Mouse (Mus musculus) heart, embryonic 13.5 days (tissue): ENCODE measurements around the gene Zbtb46. TPM values are rescaled to one million over a fixed set of nuclear protein-coding genes. Genes with fewer than 3 reads are reported as not detected.

Experiments
- ATAC-seq: fragments of 200-750 bp; cut with Nextera tagmentation; 2 replicates; pipeline ENCODE4 v1.8.0; 2017; ENCODE audit warnings: moderate TSS enrichment; ENCODE audit not compliant: insufficient number of reproducible peaks, low FRiP score, low TSS enrichment; ENCODE audit errors: extremely low read depth
- H3K27ac ChIP-seq: fragments of 300-500 bp; sonication (generic); replicated peaks from 2 replicates; pipeline ENCODE4 v1.5.1; 2015; ENCODE audit warnings: moderate library complexity, mild to moderate bottlenecking, inconsistent platforms
- H3K27me3 ChIP-seq: fragments of 300-500 bp; sonication (generic); replicated peaks from 2 replicates; pipeline ENCODE4 v1.6.1; 2015; ENCODE audit warnings: mild to moderate bottlenecking, inconsistent platforms
- H3K36me3 ChIP-seq: fragments of 300-500 bp; sonication (generic); 2 replicates; pipeline ENCODE4 v1.6.1; 2015; ENCODE audit warnings: mild to moderate bottlenecking, inconsistent platforms
- H3K4me1 ChIP-seq: fragments of 300-500 bp; sonication (generic); 2 replicates; pipeline ENCODE4 v1.6.1; 2015; ENCODE audit warnings: inconsistent platforms
- H3K4me2 ChIP-seq: fragments of 300-500 bp; sonication (generic); 2 replicates; pipeline ENCODE4 v1.6.1; 2015; ENCODE audit warnings: inconsistent platforms, mild to moderate bottlenecking, moderate library complexity
- H3K4me3 ChIP-seq: fragments of 300-500 bp; sonication (generic); 2 replicates; pipeline ENCODE4 v1.5.1; 2015; ENCODE audit warnings: moderate library complexity, mild to moderate bottlenecking, inconsistent platforms
- H3K9ac ChIP-seq: fragments of 300-500 bp; sonication (generic); 2 replicates; pipeline ENCODE4 v1.6.1; 2015; ENCODE audit warnings: inconsistent platforms, mild to moderate bottlenecking, moderate library complexity
- H3K9me3 ChIP-seq: fragments of 300-500 bp; sonication (generic); 2 replicates; pipeline ENCODE4 v1.6.1; 2016; ENCODE audit warnings: inconsistent platforms
- WGBS: fragments of 180-500 bp; shearing (Covaris S2); methylation state at CpG from one replicate; pipeline ENCODE4 v1.1.7; 2015; ENCODE audit warnings: mixed read lengths; 5-methylcytosine and 5-hydroxymethylcytosine counted together
- polyA plus RNA-seq: library from polyadenylated mRNA; unstranded; fragments of >200 nt; fragmentation: Nextera tagmentation; extraction: Ambion mirVana; gene quantifications from 2 replicates; pipeline ENCODE4 v1.2.1, GENCODE M21; 2015

Zbtb46 gene
- polyA plus RNA-seq, 1 experiment from 2014 or later = 10.6 TPM

DNA sequence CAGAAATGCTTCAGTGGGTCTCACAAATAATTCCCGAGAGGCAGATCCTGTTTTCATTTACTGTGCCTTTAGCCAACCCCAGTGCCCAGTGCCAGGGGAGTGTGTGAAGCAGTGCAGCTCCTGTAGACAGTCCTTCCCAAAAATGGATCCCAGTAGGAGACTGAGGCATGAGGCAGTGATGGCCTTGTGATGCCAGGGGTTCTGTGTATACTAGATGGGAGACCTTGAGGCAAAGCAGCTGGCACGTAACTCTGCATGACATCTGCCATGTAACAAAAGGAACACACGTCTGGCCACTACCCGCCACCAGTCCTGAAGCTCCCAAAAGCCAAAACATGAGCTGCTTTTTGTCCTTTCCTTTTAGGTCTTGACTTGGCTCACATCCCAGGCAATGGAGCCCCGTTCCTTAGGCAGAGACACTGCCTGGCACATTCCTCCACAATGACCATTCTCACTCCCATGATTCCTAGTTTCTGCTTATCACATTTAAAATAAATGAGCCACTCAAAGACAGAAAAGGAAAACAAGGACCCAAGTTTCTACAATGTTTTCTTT lies 61.9 kb downstream of the Zbtb46 start:
- WGBS = 34% methylated on average over 5 of the region's 5 CpGs
- ATAC-seq = peak; percentile 53; the same call in 1 of the 2 replicates
- Histone ChIP-seq H3K27me3 (no peaks in the 10 kb centered on the region), H3K9ac (no peak overlapping the region), H3K4me3 (no peak overlapping the region), H3K27ac (peak overlapping the region; percentile 84), H3K36me3 (peaks cover 21% of the 10 kb centered on the region), H3K4me1 (peaks cover 23% of the 10 kb centered on the region), H3K4me2 (peak overlapping the region; percentile 25), H3K9me3 (no peaks in the 10 kb centered on the region)

DNA sequence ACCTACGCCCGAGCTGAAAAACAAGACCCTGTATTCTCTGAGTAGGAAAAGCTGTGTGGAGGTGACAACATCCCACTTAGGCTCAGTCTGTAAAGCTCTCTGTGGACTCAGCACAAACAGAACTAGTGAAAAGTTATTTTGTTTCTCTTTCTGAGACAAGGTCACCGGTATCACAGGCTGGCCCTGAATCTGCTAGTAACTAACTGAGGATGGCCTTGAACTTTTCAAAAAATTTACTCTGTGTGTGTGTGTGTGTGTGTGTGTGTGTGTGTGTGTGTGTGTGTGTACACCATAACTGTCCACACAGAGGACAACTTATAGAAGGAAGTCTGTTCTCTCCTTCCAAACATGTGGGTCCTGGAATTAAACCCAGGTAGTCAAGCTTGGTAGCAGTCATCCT lies 65.1 kb downstream of the Zbtb46 start:
- Histone ChIP-seq H3K9me3 (no peaks in the 10 kb centered on the region), H3K4me3 (no peak overlapping the region), H3K27ac (no peak overlapping the region), H3K4me2 (no peak overlapping the region), H3K36me3 (peaks cover 48% of the 10 kb centered on the region), H3K27me3 (no peaks in the 10 kb centered on the region), H3K4me1 (peaks cover 23% of the 10 kb centered on the region), H3K9ac (no peak overlapping the region)
- 95% methylated on average over 3 of the region's 3 CpGs for WGBS
- no peak for ATAC-seq

DNA sequence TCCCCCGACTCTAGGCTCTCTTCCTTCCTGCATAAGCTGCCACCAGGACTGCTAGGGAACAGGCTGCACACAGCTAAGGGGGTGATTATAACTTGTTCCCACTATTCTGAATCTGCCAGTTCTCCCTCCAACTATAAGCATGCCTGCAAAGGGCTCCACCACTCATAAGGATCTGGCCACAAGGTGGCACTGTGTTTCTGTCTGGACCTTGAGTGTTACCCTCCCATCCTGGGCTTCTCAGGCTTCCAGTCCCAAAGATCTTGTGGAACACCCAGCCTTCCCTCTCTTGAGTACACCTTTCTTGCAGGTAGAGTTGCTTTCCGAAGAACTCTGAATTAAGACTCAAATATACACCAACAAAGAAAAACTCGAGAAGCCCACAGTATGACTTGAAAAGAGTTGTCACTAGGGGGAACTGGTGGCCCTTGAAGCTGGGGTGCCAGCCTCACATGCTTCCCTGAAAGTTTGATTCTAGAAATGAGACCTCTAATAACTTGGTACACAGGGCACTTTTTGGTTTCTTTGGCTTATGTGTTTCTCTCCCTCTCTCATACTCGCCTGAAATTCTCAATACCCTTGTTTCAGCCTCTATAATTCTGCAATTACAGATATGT lies 66.5 kb downstream of the Zbtb46 start:
- H3K27me3 ChIP-seq = no peaks in the 10 kb centered on the region
- no peak overlapping the region for H3K9ac ChIP-seq
- H3K4me3 ChIP-seq = no peak overlapping the region
- ATAC-seq = no peak
- WGBS = 22% methylated on average over 4 of the region's 4 CpGs
- H3K4me1 ChIP-seq = peaks cover 17% of the 10 kb centered on the region
- peaks cover 52% of the 10 kb centered on the region for H3K36me3 ChIP-seq
- no peak overlapping the region for H3K27ac ChIP-seq
- no peak overlapping the region for H3K4me2 ChIP-seq
- H3K9me3 ChIP-seq = no peaks in the 10 kb centered on the region

DNA sequence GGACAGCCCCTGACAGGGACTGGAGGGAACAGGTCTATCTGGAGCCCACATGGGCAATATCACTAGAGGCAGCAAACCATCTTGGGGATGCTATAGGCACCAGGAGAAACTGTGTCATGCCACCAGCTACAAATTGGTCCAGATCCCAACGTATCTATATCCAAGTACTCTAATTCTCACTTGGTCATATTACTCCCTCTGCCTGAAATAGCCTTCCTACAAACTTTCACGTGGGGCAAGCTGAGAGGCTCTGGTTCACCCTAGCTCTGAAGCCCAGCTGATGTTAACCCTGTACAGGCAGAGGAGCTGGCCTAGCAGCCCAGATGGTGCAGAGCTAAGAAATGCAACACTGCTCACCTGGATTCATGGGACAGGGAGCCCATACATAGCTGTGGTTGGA lies 67.7 kb downstream of the Zbtb46 start:
- 58% methylated on average over 2 of the region's 2 CpGs for WGBS
- peaks cover 6% of the 10 kb centered on the region; the same call in 1 of the 2 replicates for H3K4me1 ChIP-seq

DNA sequence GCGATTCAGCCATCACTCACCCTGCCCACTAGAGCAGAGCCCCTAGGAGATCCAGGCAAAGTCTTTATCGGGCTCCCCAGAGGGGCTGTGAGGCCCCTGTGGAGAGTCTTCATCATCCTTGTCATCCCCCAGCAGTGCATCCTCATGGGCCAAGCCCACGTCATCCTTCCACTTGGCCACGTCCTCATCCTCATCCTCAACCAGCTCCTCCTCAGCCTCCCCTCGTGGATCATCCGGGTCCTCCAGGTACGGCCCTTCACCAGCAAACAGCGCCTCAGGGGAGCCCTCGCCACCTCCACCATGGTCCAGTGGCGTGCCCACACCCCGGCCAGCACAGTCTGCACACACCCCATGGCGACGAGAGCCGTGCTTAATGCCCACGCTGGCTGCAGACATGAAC lies 68.2 kb downstream of the Zbtb46 start:
- Histone ChIP-seq H3K27me3 (no peaks in the 10 kb centered on the region), H3K9ac (no peak overlapping the region), H3K27ac (no peak overlapping the region), H3K4me1 (0 out of 2 replicates have a peak, but pooled peaks cover 2% of the 10 kb centered on the region), H3K36me3 (peaks cover 69% of the 10 kb centered on the region), H3K4me2 (no peak overlapping the region), H3K9me3 (no peaks in the 10 kb centered on the region), H3K4me3 (no peak overlapping the region)
- WGBS = 89% methylated on average over 15 of the region's 15 CpGs
- ATAC-seq = no peak

More for the DNA sequence above, 67.7 kb downstream of the Zbtb46 start:
- no peaks in the 10 kb centered on the region for H3K9me3 ChIP-seq
- H3K36me3 ChIP-seq = peaks cover 64% of the 10 kb centered on the region
- no peaks in the 10 kb centered on the region for H3K27me3 ChIP-seq
- no peak overlapping the region for H3K27ac ChIP-seq
- no peak overlapping the region for H3K4me3 ChIP-seq
- H3K4me2 ChIP-seq = no peak overlapping the region
- no peak overlapping the region for H3K9ac ChIP-seq
- no peak for ATAC-seq

DNA sequence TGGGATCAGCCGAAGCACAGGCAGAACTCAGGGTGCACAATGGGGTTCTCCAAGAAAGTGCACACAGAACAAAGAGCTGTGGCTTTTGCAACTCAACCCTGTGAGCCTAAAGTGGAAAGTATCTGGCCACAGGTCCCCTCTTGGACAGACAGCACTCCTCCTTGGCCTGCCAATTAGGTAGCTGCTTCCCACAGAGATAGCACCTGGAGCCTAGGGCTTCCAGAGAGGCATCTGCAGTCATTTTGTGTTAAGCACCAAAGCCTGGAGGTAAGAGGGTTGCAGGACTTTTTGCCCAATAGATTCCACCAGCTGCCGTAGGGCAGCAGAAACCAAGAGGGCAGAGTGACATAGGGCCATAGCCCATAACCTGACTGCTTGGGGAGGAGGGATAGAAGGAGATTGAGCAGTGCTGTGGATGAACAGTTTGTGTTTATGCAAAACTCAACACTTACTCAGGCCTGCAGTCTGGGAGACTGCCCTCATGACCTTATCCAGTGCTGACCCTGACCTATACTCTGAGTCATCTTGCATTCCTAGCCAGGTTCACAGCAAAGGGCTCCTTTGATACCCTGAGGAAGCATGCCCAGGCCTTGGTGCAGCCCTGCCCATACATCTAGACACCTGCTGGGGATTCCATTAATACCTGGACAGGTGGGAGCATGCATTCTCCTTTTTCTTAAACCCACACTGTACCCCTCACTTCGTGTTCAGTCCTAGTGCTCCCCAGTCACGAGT lies 68.9 kb downstream of the Zbtb46 start:
- H3K4me2 ChIP-seq = no peak overlapping the region
- H3K9ac ChIP-seq = no peak overlapping the region
- H3K4me3 ChIP-seq = no peak overlapping the region
- ATAC-seq = no peak
- no peak overlapping the region for H3K27ac ChIP-seq
- H3K9me3 ChIP-seq = no peaks in the 10 kb centered on the region
- H3K27me3 ChIP-seq = no peaks in the 10 kb centered on the region
- peaks cover 70% of the 10 kb centered on the region for H3K36me3 ChIP-seq
- peaks cover 5% of the 10 kb centered on the region; the same call in 1 of the 2 replicates for H3K4me1 ChIP-seq
- whole genome bisulfite sequencing = 75% methylated on average over 4 of the region's 4 CpGs

DNA sequence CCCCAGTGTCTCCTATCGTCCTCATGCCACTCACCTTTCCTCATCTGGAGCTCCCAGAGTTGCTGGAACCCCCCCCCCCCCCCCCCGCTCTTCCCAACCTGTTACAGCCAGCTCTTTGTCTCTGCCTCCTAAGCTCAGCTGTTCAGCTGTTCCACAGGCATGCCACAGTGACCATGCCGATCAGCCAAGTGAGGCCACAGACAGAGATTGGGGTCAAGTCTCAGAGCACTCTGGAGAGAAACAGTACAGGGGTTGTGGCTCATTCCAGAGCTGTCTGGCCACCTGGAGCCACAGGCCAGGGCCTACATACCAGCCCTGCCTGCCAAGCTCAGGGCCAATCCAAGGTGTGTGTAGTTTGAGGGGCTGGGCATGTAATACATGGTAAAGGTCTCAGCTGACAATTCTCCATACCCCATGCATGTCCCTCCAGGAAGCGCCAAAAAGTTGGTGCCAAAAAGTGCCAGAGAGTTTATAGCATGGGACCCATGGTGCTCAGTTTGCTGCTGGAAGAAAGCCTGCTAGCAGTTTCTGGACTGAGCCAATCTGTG lies 72.5 kb downstream of the Zbtb46 start:
- H3K27me3 ChIP-seq = no peaks in the 10 kb centered on the region
- ATAC-seq = no peak
- H3K27ac ChIP-seq = no peak overlapping the region
- H3K4me3 ChIP-seq = no peak overlapping the region
- no peak overlapping the region for H3K4me2 ChIP-seq
- peaks cover 9% of the 10 kb centered on the region; the same call in 1 of the 2 replicates for H3K4me1 ChIP-seq
- peaks cover 85% of the 10 kb centered on the region for H3K36me3 ChIP-seq
- H3K9me3 ChIP-seq = no peaks in the 10 kb centered on the region
- 77% methylated on average over 3 of the region's 4 CpGs for WGBS
- no peak overlapping the region for H3K9ac ChIP-seq

DNA sequence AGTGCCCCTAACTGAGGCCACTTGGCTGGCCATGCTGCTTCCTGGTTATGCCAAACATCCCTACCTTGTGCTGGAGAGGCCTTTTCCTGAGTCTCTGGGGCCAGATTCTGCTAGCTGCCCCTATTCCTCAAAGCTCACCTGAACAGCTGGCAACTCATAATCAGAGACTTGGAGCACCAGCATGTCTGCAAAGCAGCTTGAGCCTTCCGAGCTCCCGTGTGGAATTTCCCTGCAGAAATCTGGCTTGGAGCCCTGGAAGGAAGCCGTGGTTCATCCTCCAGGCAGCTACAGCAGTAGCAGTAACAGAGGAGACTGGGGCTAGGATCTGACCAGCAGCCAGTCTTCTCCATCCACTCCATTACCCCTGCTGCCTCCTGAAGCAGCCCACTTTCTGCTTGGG lies 73.3 kb downstream of the Zbtb46 start:
- no peak overlapping the region for H3K4me3 ChIP-seq
- peaks cover 85% of the 10 kb centered on the region for H3K36me3 ChIP-seq
- H3K9me3 ChIP-seq = no peaks in the 10 kb centered on the region
- H3K4me1 ChIP-seq = peaks cover 9% of the 10 kb centered on the region; the same call in 1 of the 2 replicates
- H3K4me2 ChIP-seq = no peak overlapping the region
- no peak overlapping the region for H3K27ac ChIP-seq
- WGBS = 73% methylated on average over 3 of the region's 3 CpGs
- H3K27me3 ChIP-seq = no peaks in the 10 kb centered on the region
- no peak for ATAC-seq
- H3K9ac ChIP-seq = no peak overlapping the region

DNA sequence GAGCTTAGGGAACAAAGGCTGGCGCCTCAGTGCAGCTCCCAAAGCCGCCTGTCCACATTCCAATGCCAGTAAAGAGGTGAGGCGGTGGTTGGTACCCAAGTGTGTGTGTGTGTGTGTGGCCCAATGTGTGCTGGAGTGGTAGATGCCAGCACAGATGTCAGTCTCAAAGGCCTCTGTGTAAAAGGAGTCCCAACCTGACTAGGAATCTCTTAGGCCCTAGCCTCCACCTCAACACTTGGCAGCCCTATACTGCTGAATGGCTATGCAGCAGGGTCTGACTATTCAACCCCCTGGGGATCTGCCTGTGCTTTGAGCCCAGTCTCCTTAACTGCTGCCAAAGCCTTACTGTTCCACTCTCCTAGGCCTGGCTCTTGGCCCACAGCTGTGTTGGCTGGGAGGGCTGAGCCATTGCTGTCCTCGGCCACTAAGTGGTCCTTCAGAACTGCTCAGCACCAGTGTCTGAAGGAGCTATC lies 74.3 kb downstream of the Zbtb46 start:
- no peaks in the 10 kb centered on the region for H3K9me3 ChIP-seq
- no peaks in the 10 kb centered on the region for H3K27me3 ChIP-seq
- H3K36me3 ChIP-seq = peaks cover 85% of the 10 kb centered on the region
- ATAC-seq = no peak
- 0 out of 2 replicates have a peak overlapping the region, but pooled peaks have one; percentile 17 for H3K27ac ChIP-seq
- H3K4me3 ChIP-seq = no peak overlapping the region
- whole genome bisulfite sequencing = 76% methylated on average over 4 of the region's 4 CpGs
- no peak overlapping the region for H3K4me2 ChIP-seq
- peaks cover 9% of the 10 kb centered on the region; the same call in 1 of the 2 replicates for H3K4me1 ChIP-seq
- no peak overlapping the region for H3K9ac ChIP-seq

DNA sequence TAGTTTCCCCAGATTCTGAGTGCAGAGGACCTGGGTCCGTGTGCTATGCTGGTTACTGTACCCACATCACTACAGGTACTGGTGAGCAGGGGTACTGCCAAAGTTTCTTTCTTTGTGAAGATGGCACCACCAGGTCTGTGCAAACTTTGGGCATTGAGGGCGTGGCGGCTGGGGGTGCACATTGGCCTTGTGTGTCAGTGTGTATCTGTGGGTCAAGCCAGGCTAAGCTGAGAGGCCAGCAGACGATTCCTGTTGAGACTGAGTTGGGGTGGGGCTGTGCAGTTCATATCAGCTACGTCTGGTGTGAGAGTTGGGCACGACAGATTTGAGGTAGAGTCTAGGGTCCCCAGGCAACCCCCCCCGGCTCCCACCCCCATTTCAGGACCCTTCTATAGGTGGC lies 74.8 kb downstream of the Zbtb46 start:
- Histone ChIP-seq H3K4me3 (no peak overlapping the region), H3K27ac (0 out of 2 replicates have a peak overlapping the region, but pooled peaks have one; percentile 17), H3K4me2 (no peak overlapping the region), H3K9ac (no peak overlapping the region), H3K36me3 (peaks cover 87% of the 10 kb centered on the region), H3K4me1 (peaks cover 9% of the 10 kb centered on the region; the same call in 1 of the 2 replicates), H3K27me3 (no peaks in the 10 kb centered on the region), H3K9me3 (no peaks in the 10 kb centered on the region)
- 75% methylated on average over 7 of the region's 7 CpGs for WGBS
- ATAC-seq = no peak

DNA sequence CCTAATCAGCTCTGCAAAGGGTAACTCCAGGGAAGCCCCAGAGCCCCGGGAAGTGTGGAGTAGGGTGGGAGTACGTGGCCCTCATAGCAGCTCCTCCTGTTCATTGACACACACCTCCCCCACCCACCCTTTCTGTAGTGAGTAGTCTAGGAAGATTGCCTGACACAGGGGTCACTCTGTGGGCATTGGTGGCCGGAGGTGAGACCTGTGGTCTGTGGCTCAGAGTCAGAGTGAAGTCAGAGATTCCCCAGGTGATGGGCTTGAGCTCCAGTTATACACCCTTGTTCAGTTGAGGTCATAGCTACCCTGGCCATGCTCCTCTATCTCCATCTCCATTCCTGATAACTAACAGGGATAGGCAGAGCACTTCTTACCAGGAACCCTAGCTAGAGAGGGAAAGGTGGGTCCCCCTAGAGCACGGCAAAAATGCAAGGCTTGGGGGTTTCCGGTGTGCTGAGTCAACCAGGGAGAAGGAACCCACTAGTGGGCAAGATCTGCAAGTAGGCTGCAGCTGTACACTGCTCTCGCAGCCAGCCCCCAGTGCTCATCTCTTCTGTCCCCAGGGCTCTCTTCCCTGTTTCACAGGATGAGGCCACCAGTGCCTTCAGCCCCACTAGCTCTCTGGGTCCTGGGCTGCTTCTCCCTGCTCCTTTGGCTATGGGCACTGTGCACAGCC lies 77.5 kb downstream of the Zbtb46 start:
- 84% methylated on average over 6 of the region's 6 CpGs for WGBS
- H3K27ac ChIP-seq = no peak overlapping the region
- H3K27me3 ChIP-seq = no peaks in the 10 kb centered on the region
- H3K9ac ChIP-seq = no peak overlapping the region
- peaks cover 87% of the 10 kb centered on the region for H3K36me3 ChIP-seq
- no peak overlapping the region for H3K4me3 ChIP-seq
- no peaks in the 10 kb centered on the region for H3K9me3 ChIP-seq
- no peak; the same call in 1 of the 2 replicates for ATAC-seq
- H3K4me2 ChIP-seq = no peak overlapping the region
- H3K4me1 ChIP-seq = peaks cover 12% of the 10 kb centered on the region
